Mouse (Mus musculus) MEL (cell line): ENCODE measurements around the gene Chst12.

ENCODE experiments used
- POLR2A ChIP-seq, 2 experiments: IDR thresholded peaks; 2 replicates each; pipeline ENCODE4 v1.6.1; 2011 to 2012; ENCODE audit warnings: low read length in 2 of 2, mild to moderate bottlenecking in 2 of 2, control low read depth in 1 of 2, improper control_type of control experiment in 1 of 2, low read depth in 1 of 2, moderate library complexity in 1 of 2; ENCODE audit not compliant: control insufficient read depth in 1 of 2, insufficient read depth in 1 of 2, poor library complexity in 1 of 2
- POLR2AphosphoS2 ChIP-seq: IDR thresholded peaks from 2 replicates; pipeline ENCODE4 v1.6.1; 2011; ENCODE audit warnings: low read length, improper control_type of control experiment

DNA sequence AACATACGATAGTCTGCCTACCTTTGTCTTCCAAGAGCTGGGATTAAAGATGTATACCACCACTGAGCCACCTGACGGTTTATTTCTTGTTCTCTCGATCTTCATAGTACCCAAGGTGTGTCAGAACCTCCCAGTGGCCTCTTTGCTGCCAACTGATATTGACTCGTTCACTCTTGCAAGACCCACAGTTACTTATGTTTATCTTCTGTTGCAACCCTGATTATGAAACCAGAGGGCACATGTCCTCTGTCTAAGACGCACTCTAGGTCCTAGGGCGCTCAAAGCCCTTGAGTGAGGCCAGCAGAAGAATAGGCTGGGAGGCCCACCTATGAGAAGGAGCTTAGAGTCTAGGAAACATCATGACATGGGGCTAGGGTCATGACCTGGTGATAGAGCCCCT lies 4.6 kb upstream of the Chst12 start:
- no peak for TF ChIP-seq POLR2A (IDR thresholded peaks at IDR 0.05; ENCODE audit: control insufficient read depth in 1 of 2, insufficient read depth in 1 of 2, low read depth in 1 of 2, low read length in 2 of 2, poor library complexity in 1 of 2)
- TF ChIP-seq POLR2AphosphoS2, result no peak
